Mouse (Mus musculus) hindbrain, embryonic 10.5 days (tissue): ENCODE data around the gene Clstn3. TPM values are rescaled to one million over a fixed set of nuclear protein-coding genes. Genes with fewer than 3 reads are reported as not detected.
A peak's percentile ranks its signal among the peaks of the same experiment; 100 is the strongest.
"Not testable (repeated sequence)": the region's sequence is repeated elsewhere in the genome, so short reads cannot be mapped to it uniquely, and the experiment has no call there.

Experiments
- DNase-seq: peaks from one replicate; pipeline ENCODE4 v3.0.0-alpha.2; 2017; ENCODE audit warnings: low spot score
- H3K27ac ChIP-seq: fragments of 300-500 bp; sonication (generic); 2 replicates; pipeline ENCODE4 v1.5.1; 2016; ENCODE audit warnings: mild to moderate bottlenecking, moderate library complexity
- H3K27me3 ChIP-seq: fragments of 300-500 bp; sonication (generic); 2 replicates; pipeline ENCODE4 v1.6.1; 2016; ENCODE audit warnings: mild to moderate bottlenecking; ENCODE audit not compliant: poor library complexity, insufficient read depth, severe bottlenecking
- H3K36me3 ChIP-seq: fragments of 300-500 bp; sonication (generic); 2 replicates; pipeline ENCODE4 v1.6.1; 2016; ENCODE audit warnings: mild to moderate bottlenecking, moderate library complexity
- H3K4me1 ChIP-seq: fragments of 300-500 bp; sonication (generic); replicated peaks from 2 replicates; pipeline ENCODE4 v1.6.1; 2016; ENCODE audit warnings: mild to moderate bottlenecking
- H3K4me3 ChIP-seq: fragments of 300-500 bp; sonication (generic); 2 replicates; pipeline ENCODE4 v1.5.1; 2016; ENCODE audit warnings: mild to moderate bottlenecking, moderate library complexity
- H3K9me3 ChIP-seq: fragments of 300-500 bp; sonication (generic); 2 replicates; pipeline ENCODE4 v1.6.1; 2016; ENCODE audit warnings: mild to moderate bottlenecking, moderate library complexity
- WGBS: fragments of 180-500 bp; shearing (Covaris S2); methylation state at CpG from one replicate; pipeline ENCODE4 v1.1.7; 2016; 5-methylcytosine and 5-hydroxymethylcytosine counted together
- polyA plus RNA-seq: library from polyadenylated mRNA; unstranded; fragments of >200 nt; fragmentation: Nextera tagmentation; extraction: Ambion mirVana; gene quantifications from 2 replicates; pipeline ENCODE4 v1.2.1, GENCODE M21; 2016

Clstn3 gene
- polyA plus RNA-seq, 1 experiment from 2014 or later, result 20.4 TPM

DNA sequence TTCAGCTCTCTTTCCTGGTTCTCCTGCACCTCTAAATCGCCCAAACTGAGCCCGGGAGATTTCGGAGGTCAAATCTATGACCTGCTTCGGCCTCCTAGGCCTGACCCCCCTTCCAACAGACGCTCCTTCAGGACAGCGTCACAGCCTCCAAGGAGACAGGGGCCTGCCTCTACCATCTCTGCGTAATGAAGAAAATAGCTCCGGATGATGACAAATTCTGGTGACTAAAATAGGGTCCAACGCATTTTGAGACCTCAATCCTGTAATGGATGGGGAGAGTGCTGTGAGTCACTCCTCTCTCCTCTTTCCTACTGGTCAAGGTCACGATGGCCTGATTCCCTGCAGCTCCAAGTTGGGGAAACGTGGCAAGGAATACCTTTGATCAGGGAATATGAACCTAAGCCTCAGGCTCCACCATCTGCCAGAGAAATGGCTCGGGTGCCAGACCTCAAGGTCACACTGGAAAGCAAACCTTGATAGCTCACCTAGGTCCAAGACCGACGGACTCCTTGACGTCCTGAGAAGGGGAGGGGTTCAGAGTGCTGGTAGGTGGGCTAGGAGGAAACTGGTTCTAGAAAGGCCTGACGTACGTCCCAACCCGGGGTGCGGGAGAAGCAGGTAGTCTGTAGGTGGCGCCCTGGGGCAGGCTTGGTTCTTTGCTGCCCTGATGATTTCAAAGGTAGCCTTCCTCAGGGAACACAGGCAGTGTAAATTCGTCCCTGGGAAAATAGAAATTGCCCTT is 49.1 kb downstream of the Clstn3 start:
- Histone ChIP-seq H3K27me3 (no peaks in the 10 kb centered on the region), H3K4me1 (peaks cover 26% of the 10 kb centered on the region), H3K9me3 (no peaks in the 10 kb centered on the region), H3K36me3 (peaks cover 29% of the 10 kb centered on the region), H3K4me3 (peak overlapping the region; percentile 91), H3K27ac (peak overlapping the region; percentile 96)
- 4% methylated on average over 21 of the region's 21 CpGs for WGBS
- peak; percentile 63 for DNase-seq

DNA sequence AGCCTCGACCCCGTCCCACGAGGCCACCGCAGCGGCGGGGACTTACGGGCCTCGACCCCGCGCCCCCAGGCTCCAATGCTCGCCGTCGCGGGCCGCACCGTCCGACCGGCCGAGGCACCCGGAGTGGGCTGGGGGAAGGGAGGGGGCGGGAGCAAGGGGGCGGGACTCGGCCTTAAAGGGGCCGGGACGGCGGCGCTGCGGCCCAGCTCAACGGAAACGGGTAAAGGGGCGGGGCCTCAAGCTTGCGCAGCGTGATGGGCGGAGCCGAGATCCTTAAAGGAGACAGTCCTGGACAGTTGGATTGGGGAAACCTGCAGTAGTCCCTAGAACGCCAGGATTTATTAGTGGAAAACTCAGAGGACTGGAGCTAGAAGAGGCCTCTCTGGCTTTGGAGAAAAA is 49.7 kb downstream of the Clstn3 start, which contains the start of gene Pex5:
Gene Pex5 (minus strand): TSS at position 141 of the 399 bp plus-strand sequence.
- H3K36me3 ChIP-seq, result peaks cover 30% of the 10 kb centered on the region
- H3K27ac ChIP-seq, result peak within 1 kb of the TSS; percentile 96
- peak; percentile 91 for DNase-seq
- WGBS, result under 1% methylated on average over 36 of the region's 36 CpGs
- H3K9me3 ChIP-seq, result no peaks in the 10 kb centered on the region
- H3K27me3 ChIP-seq, result no peaks in the 10 kb centered on the region
- peak within 1 kb of the TSS; percentile 91 for H3K4me3 ChIP-seq
- H3K4me1 ChIP-seq, result peaks cover 26% of the 10 kb centered on the region

DNA sequence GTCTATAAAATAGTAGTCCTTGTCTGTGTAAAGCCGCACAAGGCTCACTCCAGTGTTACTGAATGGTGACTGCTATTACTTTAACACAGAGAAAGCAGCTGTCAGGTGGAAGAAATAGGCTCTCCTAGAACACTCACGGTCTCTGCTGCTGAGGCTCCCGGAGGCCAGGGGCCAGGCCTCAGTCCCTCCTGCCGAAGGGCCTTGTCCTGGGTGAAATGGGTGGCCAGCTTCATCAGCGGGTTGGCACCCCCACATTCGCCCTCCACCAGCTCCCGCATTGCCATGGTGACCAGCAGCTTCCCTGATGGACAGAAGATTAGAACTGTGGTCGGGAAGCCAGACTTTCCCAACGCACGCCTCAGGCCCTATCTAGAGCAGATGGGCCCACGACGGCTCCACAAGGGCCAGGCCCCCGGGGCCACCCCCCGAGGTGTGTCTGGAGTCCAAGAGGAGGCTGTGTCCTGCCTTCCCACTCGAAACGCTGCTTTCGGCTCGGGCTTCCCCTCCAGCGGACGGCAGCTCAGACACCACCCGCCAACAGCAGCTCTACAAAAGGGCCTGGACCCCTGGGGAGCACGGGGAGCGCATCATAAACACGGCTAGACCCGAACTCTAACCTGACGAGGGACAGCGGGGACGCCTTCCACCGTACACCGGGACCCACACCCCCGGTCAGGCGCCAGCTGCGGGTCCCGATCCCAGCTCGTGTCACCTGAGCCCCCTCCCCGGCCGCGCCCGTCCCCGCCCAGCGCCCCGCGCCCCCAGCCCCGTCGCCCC is 50.3 kb downstream of the Clstn3 start:
- H3K4me3 ChIP-seq, result peak overlapping the region; percentile 91
- H3K9me3 ChIP-seq, result no peaks in the 10 kb centered on the region
- H3K36me3 ChIP-seq, result peaks cover 32% of the 10 kb centered on the region
- WGBS, result 3% methylated on average over 44 of the region's 45 CpGs
- H3K4me1 ChIP-seq, result peaks cover 26% of the 10 kb centered on the region
- DNase-seq, result peak; percentile 59
- H3K27me3 ChIP-seq, result no peaks in the 10 kb centered on the region
- H3K27ac ChIP-seq, result peak overlapping the region; percentile 96

DNA sequence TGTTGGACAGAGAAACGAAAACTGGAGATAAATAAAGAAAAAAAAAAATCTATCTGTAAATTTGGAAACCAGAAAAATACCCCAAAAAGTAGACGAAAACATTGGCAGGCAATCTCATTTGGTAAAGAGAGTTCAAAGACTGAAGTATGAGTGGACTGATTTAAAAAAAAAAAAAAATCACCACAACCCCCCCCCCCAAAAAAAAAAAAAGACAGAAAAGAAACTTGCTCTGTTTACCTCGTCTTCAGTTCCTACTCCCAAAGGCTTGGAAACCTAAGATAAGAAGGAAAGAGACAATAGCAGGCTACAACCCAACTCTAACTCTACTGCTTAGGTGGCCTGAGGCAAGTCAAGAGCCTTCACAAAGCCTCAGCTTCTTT is 50.8 kb downstream of the Clstn3 start:
- H3K27me3 ChIP-seq, result no peaks in the 10 kb centered on the region
- peaks cover 38% of the 10 kb centered on the region for H3K36me3 ChIP-seq
- peak overlapping the region; percentile 96 for H3K27ac ChIP-seq
- H3K4me3 ChIP-seq, result peak overlapping the region; percentile 91
- no peaks in the 10 kb centered on the region for H3K9me3 ChIP-seq
- peaks cover 26% of the 10 kb centered on the region for H3K4me1 ChIP-seq
- no peak for DNase-seq
- WGBS, result 67% methylated on average over 3 of the region's 3 CpGs

DNA sequence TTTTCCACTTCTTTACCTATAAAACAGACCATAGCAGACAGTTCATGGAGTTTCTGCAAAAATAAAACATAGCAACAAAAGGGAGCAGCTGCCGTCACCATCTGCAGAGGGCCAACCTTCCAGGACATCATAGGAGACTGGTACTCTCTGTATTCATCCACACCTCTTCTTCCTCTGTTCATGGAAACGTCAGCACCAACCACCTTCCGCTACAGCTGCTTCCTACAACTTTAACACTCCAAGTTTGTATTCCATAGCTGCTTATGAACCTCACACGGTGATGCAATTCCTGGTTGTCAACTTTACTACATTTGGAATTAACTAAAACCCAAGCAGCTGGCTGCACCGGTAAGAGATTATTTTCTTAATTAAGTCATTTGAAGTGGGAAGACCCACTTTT is 56.2 kb downstream of the Clstn3 start:
- peaks cover 84% of the 10 kb centered on the region for H3K36me3 ChIP-seq
- no peak overlapping the region for H3K4me3 ChIP-seq
- H3K27me3 ChIP-seq, result no peaks in the 10 kb centered on the region
- H3K4me1 ChIP-seq, result peaks cover 4% of the 10 kb centered on the region; the same call in 1 of the 2 replicates
- H3K27ac ChIP-seq, result no peak overlapping the region
- DNase-seq, result no peak
- WGBS, result 94% methylated on average over 5 of the region's 5 CpGs
- H3K9me3 ChIP-seq, result no peaks in the 10 kb centered on the region

DNA sequence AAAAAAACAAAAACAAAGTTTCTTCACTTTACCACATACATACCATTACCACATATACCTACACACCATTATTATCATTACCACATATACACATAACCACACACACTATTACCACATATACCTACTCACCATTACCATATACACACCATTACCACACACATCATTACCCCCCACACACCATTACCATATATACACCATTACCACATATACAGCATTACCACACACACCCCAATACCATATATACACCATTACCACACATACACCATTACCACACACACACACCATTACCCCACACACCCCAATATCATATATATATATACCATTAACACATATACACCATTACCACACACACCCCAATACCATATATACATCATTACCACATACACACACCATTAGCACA is 57.4 kb downstream of the Clstn3 start:
- no peak overlapping the region for H3K4me3 ChIP-seq
- no peak overlapping the region for H3K27ac ChIP-seq
- H3K36me3 ChIP-seq, result peaks cover 85% of the 10 kb centered on the region
- H3K27me3 ChIP-seq, result no peaks in the 10 kb centered on the region
- no peak for DNase-seq
- H3K4me1 ChIP-seq, result no peaks in the 10 kb centered on the region
- H3K9me3 ChIP-seq, result no peaks in the 10 kb centered on the region

DNA sequence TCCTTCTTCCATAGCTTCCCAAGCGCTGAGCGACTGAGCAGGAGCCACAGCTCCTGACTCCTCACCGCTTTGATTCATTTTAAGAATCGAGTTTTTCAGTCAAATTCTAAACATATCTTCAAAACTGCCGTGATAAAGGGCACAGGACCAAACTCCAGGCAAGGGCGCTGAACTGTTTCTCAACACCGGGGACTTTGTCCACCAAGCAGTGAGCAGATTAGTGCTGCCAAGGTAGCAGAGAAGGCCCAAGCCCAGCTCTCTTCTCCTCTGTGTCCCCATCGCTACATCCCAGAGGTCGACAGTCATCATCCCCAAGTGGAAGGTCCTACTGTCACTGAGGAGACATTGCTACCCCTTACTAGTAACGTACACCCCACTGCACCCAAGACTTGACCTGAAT is 58.3 kb downstream of the Clstn3 start:
- Histone ChIP-seq H3K4me3 (no peak overlapping the region), H3K36me3 (peaks cover 85% of the 10 kb centered on the region)
- WGBS, result 95% methylated on average over 10 of the region's 10 CpGs

DNA sequence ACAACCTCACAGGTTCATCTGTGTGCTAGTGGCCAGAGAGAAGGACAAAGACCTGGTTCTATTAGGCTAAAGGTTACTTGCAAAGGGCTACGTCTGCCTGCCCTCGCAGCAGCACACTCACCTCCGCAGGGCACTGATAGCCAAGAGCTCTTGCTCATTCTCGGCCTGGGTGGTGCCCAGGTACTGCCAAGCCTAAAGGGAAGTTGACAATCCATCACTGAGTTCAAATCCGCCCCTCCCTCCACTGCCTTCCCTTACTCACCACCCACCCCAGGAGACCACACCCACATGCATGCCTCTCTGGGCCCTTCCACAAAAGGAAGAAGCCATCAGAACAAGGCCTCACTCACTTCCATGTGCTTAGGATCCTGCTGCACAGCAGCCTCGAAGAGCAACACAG is 64.9 kb downstream of the Clstn3 start:
- Histone ChIP-seq H3K27me3 (no peaks in the 10 kb centered on the region), H3K27ac (no peak overlapping the region), H3K36me3 (peaks cover 89% of the 10 kb centered on the region), H3K4me1 (no peaks in the 10 kb centered on the region), H3K4me3 (no peak overlapping the region), H3K9me3 (no peaks in the 10 kb centered on the region)
- no peak for DNase-seq
- WGBS, result 93% methylated on average over 6 of the region's 6 CpGs

More for the DNA sequence above, 58.3 kb downstream of the Clstn3 start:
- Histone ChIP-seq H3K9me3 (no peaks in the 10 kb centered on the region), H3K4me1 (no peaks in the 10 kb centered on the region), H3K27me3 (no peaks in the 10 kb centered on the region), H3K27ac (no peak overlapping the region)
- DNase-seq, result no peak

DNA sequence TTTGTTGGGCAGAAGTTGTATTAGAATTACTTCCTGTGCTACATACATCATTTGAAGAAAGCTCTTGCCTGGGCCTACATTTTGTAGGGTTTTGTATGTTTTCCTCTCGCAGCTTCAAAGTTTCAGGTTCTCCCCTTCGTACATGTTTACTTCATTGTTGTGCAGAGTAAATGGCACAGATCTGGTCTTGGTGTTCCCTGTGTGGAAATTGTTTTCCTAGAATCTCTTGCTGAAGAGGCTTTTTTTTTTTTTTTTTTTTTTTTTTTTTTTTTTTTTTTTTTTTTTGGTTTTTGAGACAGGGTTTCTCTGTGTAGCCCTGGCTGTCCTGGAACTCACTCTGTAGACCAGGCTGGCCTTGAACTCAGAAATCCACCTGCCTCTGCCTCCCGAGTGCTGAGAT is 69.6 kb downstream of the Clstn3 start:
- not testable (repeated sequence) for H3K27ac ChIP-seq, H3K4me1 ChIP-seq, H3K9me3 ChIP-seq, H3K4me3 ChIP-seq, H3K27me3 ChIP-seq, DNase-seq
- 93% methylated on average over 3 of the region's 3 CpGs for WGBS
- H3K36me3 ChIP-seq, result peaks cover 42% of the 10 kb centered on the region

Other genes starting within 250 kb of the Clstn3 start
- not detected in 2 replicates for gene Vmn2r27, start 232.9 kb downstream of the Clstn3 start, polyA plus RNA-seq
- gene Cd163, start 160.1 kb downstream of the Clstn3 start, polyA plus RNA-seq, result not detected in 2 replicates
- gene Pex5, start 49.7 kb downstream of the Clstn3 start, polyA plus RNA-seq, result 46.9 and 51.7 TPM in 2 replicates
- 0.14 and 0.47 TPM in 2 replicates for gene C1rl, start 28.3 kb upstream of the Clstn3 start, polyA plus RNA-seq
- gene C1ra, start 47.6 kb upstream of the Clstn3 start, polyA plus RNA-seq, result 0.06 and 0.33 TPM in 2 replicates
- 0.51 and 0.75 TPM in 2 replicates for gene C1s1, start 77.6 kb upstream of the Clstn3 start, polyA plus RNA-seq
- gene C1rb, start 105.5 kb upstream of the Clstn3 start, polyA plus RNA-seq, result not detected in 2 replicates
- gene C1s2, start 171.3 kb upstream of the Clstn3 start, polyA plus RNA-seq, result not detected in 2 replicates
- gene Lpcat3, start 198.2 kb upstream of the Clstn3 start, polyA plus RNA-seq, result 39.6 and 43.6 TPM in 2 replicates
- gene Emg1, start 247.4 kb upstream of the Clstn3 start, polyA plus RNA-seq, result 215 and 232 TPM in 2 replicates
- 410 and 445 TPM in 2 replicates for gene Phb2, start 247.5 kb upstream of the Clstn3 start, polyA plus RNA-seq